Mouse (Mus musculus): ENCODE measurements at regions not wholly inside any gene's neighbourhood (a gene's known extent, or its start where the extent isn't known, plus 50 kb on each side); places are given as distances from the start of the nearest gene placed in this dataset.

DNA sequence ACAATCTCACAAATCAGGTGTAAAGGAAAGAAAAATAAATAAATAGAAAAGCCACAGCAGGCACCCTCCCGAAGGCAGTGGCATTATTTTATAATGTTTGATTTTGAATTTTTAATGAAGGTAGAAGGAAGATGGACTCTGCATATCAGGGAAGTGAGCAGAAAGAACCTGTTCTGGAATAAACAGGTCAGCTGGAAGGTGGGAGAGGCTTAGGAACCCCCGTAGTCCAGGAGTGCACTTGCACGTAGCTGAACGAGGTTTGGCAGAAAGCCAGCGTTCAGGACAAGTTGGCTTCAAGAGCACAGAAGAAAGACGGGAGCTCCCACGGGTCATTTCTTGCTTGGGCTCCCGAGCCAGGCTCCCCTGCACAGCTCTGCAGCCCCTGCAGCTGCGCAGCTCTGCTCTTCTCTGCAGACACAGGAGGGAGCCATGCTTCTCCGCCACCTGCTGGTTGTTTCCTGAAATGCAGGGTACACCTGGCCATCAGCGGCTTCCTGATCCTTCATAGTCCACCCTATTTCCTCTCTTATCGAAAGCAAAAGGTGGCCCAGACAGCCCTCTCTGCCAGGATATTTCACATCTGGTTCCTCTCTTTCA, 84.4 kb upstream of the Bace2 start:
- TF ChIP-seq MAFK (IDR thresholded peaks at IDR 0.05; ENCODE audit: insufficient read depth, low read depth, low read length) = no peak
- TF ChIP-seq ZC3H11A (IDR thresholded peaks at IDR 0.05; ENCODE audit: borderline replicate concordance, low read depth, low read length) = peak; percentile 83

Data from ES-E14 (cell line).